Mouse (Mus musculus) stomach, postnatal 0 days (tissue): ENCODE data around the gene Rnf34. TPM values are rescaled to one million over a fixed set of nuclear protein-coding genes. Genes with fewer than 3 reads are reported as not detected.

ENCODE experiments used
- ATAC-seq: fragments of 200-750 bp; cut with Nextera tagmentation; 2 replicates; pipeline ENCODE4 v1.8.0; 2017; ENCODE audit not compliant: low FRiP score, low TSS enrichment
- DNase-seq: peaks from one replicate; pipeline ENCODE4 v3.0.0-alpha.2; 2016; ENCODE audit warnings: low spot score
- H3K27ac ChIP-seq: fragments of 300-500 bp; sonication (generic); replicated peaks from 2 replicates; pipeline ENCODE4 v1.5.1; 2014; ENCODE audit warnings: mild to moderate bottlenecking, control low read depth
- H3K27me3 ChIP-seq: fragments of 300-500 bp; sonication (generic); 2 replicates; pipeline ENCODE4 v1.6.1; 2014; ENCODE audit warnings: low read length; ENCODE audit not compliant: control insufficient read depth, insufficient read depth
- H3K36me3 ChIP-seq: fragments of 300-500 bp; sonication (generic); 2 replicates; pipeline ENCODE4 v1.6.1; 2014; ENCODE audit warnings: low read length, mixed read lengths; ENCODE audit not compliant: control insufficient read depth, insufficient read depth
- H3K4me1 ChIP-seq: fragments of 300-500 bp; sonication (generic); replicated peaks from 2 replicates; pipeline ENCODE4 v1.6.1; 2014; ENCODE audit warnings: antibody characterized with exemption; ENCODE audit not compliant: control insufficient read depth, insufficient read depth
- H3K4me2 ChIP-seq: fragments of 300-500 bp; sonication (generic); replicated peaks from 2 replicates; pipeline ENCODE4 v1.6.1; 2014; ENCODE audit warnings: low read depth, mild to moderate bottlenecking, control low read depth, moderate library complexity
- H3K4me3 ChIP-seq: fragments of 300-500 bp; sonication (generic); 2 replicates; pipeline ENCODE4 v1.5.1; 2014; ENCODE audit warnings: low read depth, low read length, control low read depth
- H3K9ac ChIP-seq: fragments of 300-500 bp; sonication (generic); 2 replicates; pipeline ENCODE4 v1.6.1; 2014; ENCODE audit warnings: mild to moderate bottlenecking, low read length, control low read depth, mixed read lengths
- H3K9me3 ChIP-seq: fragments of 300-500 bp; sonication (generic); 2 replicates; pipeline ENCODE4 v1.6.1; 2016; ENCODE audit warnings: low read length; ENCODE audit not compliant: control insufficient read depth
- CTCF ChIP-seq: IDR thresholded peaks from 2 replicates; pipeline ENCODE4 v1.5.1; 2016; ENCODE audit warnings: antibody characterized with exemption, low read depth, mild to moderate bottlenecking, moderate library complexity
- EP300 ChIP-seq: optimal IDR thresholded peaks from 2 replicates; pipeline ENCODE3; 2016; ENCODE audit warnings: antibody characterized with exemption
- WGBS: fragments of 180-500 bp; shearing (Covaris S2); extraction: QIAGEN DNeasy Blood & Tissue Kit; methylation state at CpG from one replicate; pipeline ENCODE4 v1.1.7; 2014; 5-methylcytosine and 5-hydroxymethylcytosine counted together
- polyA plus RNA-seq: library from polyadenylated mRNA; unstranded; fragments of >200 nt; fragmentation: Nextera tagmentation; extraction: Ambion mirVana; gene quantifications from 2 replicates; pipeline ENCODE4 v1.2.1, GENCODE M21; 2015

The Rnf34 gene
- polyA plus RNA-seq: 16.9 and 19.1 TPM in 2 replicates

DNA sequence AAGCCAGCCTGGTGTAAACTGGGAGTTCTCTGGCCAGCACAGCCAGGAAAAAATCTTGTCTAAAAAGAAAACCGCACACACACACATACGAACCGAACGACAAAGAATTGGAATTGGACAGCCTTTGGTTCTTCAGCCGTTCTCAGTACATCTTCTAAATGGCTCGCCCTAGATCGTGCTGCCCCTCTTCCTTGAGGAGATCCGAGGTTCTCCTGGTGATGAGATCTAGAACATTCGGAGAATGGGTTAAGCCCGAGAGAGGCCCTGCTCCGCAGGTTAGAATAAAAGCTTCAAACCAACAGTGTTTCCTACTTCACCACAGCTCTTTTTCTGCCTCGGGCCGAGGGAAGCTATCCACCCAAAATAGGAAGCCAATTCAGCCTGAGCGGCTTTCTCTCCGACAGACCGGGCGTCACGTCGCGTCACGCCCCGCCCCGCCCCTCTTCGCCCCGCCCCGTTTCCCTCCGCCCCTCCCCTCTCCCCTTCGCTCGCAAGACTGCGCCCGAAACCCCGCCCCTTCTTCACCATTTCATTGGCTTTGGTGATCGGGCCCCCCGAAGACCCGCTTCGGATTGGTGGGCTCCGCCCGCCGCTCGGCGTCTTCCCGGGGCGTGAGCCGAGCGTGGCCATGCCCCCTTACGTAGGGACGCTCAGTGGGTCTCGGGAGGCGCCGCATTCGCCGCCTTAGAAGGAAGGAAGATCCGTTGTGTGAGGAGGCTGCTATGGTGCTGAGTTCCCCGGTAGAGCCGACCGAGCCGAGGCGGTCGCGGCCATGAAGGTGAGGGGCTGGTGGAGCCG lies at the start of gene Rnf34:
Rnf34 (plus strand) TSS at position 528 of the 798 bp plus-strand sequence.
- peak within 1 kb of the TSS; percentile 96 for H3K4me2 ChIP-seq
- WGBS: under 1% methylated on average over 55 of the region's 61 CpGs
- H3K9ac ChIP-seq: peak within 1 kb of the TSS; percentile 92
- no peaks in the 10 kb centered on the region for H3K27me3 ChIP-seq
- peak within 1 kb of the TSS; percentile 93 for H3K27ac ChIP-seq
- H3K9me3 ChIP-seq: no peaks in the 10 kb centered on the region
- ATAC-seq (peak; percentile 99), DNase-seq (peak; percentile 99)
- H3K36me3 ChIP-seq: no peaks in the 10 kb centered on the region
- H3K4me3 ChIP-seq: peak within 1 kb of the TSS; percentile 76
- H3K4me1 ChIP-seq: 0 out of 2 replicates have a peak, but pooled peaks cover 4% of the 10 kb centered on the region
- TF ChIP-seq CTCF (no peak), EP300 (no peak)

DNA sequence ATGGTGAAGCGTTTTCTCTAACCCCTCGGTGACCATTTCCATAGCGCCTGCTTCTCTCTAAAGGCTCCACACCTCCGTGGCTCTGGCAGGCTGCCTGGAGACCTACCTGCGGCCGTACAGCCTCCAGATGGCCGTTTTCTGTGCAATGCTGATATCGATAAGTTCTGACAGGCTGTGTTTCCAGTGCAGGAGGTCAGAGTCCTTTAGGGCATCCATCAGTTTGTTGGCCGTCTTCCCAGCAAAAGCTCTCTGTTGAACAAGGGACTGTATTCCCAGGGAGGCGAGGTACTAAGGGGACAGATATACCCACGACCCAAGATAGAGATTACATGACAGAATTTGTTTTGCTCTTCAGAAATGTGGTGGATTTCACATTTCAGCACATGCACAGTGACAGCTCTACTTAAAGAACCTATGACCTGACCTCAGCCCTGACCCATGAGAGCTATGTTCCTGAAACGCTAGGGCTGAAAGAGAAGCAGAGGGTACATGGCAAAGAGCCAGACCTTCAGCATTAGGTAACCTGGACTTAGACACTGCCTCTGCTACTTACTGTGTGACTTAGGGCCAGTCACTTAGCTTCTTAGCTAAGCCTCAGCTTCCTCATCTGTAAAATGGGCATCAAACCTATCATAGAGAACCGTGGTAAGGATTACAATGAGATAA lies 49.4 kb upstream of the Rnf34 start:
- no peak overlapping the region for H3K4me2 ChIP-seq
- peak; percentile 50 for DNase-seq
- ATAC-seq: no peak
- no peak overlapping the region for H3K27ac ChIP-seq
- H3K9me3 ChIP-seq: no peaks in the 10 kb centered on the region
- H3K4me1 ChIP-seq: no peaks in the 10 kb centered on the region
- WGBS: 55% methylated on average over 13 of the region's 13 CpGs
- peaks cover 42% of the 10 kb centered on the region for H3K36me3 ChIP-seq
- TF ChIP-seq CTCF: no peak
- no peak for TF ChIP-seq EP300
- H3K4me3 ChIP-seq: no peak overlapping the region
- H3K9ac ChIP-seq: no peak overlapping the region
- no peaks in the 10 kb centered on the region for H3K27me3 ChIP-seq

DNA sequence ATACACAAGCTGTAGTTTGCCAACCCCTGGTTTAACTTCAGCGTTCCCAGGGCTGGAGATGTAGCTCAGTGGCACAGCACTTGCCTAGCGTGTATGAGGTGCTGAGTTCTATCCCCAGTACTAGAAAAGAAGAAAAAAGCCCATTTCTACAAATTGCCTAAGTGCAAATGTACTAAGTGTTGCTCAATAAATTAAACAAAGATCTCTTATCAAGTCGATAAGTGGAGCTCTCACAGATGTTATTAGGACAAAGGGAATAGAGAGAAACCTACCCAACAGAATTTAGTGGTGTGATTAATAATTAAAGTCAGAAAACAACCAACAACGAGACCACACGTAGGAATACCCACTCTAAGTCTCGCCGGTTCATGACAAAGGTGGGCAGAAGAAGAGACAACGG lies 48.2 kb upstream of the Rnf34 start:
- Histone ChIP-seq H3K36me3 (peaks cover 39% of the 10 kb centered on the region), H3K4me2 (no peak overlapping the region), H3K4me3 (no peak overlapping the region), H3K9ac (no peak overlapping the region), H3K9me3 (no peaks in the 10 kb centered on the region), H3K27me3 (no peaks in the 10 kb centered on the region), H3K27ac (no peak overlapping the region), H3K4me1 (no peaks in the 10 kb centered on the region)
- no peak for DNase-seq
- 85% methylated on average over 8 of the region's 8 CpGs for WGBS
- no peak for TF ChIP-seq EP300
- TF ChIP-seq CTCF: no peak
- ATAC-seq: no peak

DNA sequence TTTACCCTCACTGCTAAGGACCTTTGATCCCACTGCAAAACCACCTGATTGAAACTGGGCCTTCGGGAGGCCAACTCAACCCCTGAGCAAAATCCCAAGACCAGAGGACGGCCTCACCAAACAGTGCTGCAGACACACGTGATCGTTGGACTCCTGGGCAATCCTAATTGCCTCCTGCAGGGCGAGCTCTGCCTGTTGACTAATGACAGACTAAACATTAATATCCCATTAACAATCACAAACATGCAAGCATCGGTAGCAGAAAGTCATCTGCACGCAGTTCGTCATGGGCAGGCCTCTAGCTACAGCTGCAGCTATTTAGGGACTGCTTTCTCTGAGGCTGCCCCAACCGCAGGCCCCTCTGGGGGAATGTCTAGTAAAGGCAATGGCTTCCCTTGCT lies 47.1 kb upstream of the Rnf34 start:
- DNase-seq (no peak), ATAC-seq (no peak)
- no peak overlapping the region for H3K4me3 ChIP-seq
- H3K27me3 ChIP-seq: no peaks in the 10 kb centered on the region
- no peaks in the 10 kb centered on the region for H3K9me3 ChIP-seq
- TF ChIP-seq EP300 (no peak), CTCF (no peak)
- 58% methylated on average over 9 of the region's 9 CpGs for WGBS
- no peak overlapping the region for H3K27ac ChIP-seq
- peaks cover 46% of the 10 kb centered on the region for H3K36me3 ChIP-seq
- no peak overlapping the region for H3K4me2 ChIP-seq
- H3K4me1 ChIP-seq: no peaks in the 10 kb centered on the region
- no peak overlapping the region for H3K9ac ChIP-seq

DNA sequence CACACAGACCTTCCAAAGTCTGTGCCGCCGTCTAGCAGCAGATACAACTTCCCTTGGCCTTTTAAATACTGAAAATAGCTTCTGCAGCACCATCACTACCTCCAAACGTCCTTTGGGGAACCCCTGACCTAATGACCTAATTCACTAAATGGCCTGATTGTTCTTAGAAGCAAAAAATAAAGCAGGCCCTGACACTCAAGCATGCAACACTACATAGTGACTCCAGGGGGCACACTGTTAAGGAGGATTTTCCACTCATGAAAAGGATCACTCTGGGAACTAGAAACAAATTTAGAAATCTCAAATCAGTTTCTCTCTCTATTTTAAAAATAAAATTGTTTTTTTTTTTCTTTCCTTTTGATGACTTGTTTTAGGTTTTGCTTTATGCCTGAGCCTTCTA lies 44.3 kb upstream of the Rnf34 start:
- H3K27me3 ChIP-seq: no peaks in the 10 kb centered on the region
- H3K4me3 ChIP-seq: no peak overlapping the region
- no peak for ATAC-seq
- H3K4me1 ChIP-seq: no peaks in the 10 kb centered on the region
- H3K9me3 ChIP-seq: no peaks in the 10 kb centered on the region
- H3K9ac ChIP-seq: no peak overlapping the region
- whole genome bisulfite sequencing: 60% methylated on average over 3 of the region's 3 CpGs
- no peak overlapping the region for H3K4me2 ChIP-seq
- TF ChIP-seq CTCF: peak; percentile 61
- TF ChIP-seq EP300: no peak
- H3K27ac ChIP-seq: no peak overlapping the region
- no peak for DNase-seq
- peaks cover 40% of the 10 kb centered on the region for H3K36me3 ChIP-seq
